Mouse (Mus musculus) liver, embryonic 14.5 days (tissue): Measurements from ENCODE around the gene Pradc1.

Experiments
- CTCF ChIP-seq: IDR thresholded peaks from 2 replicates; pipeline ENCODE4 v1.5.1; 2016; ENCODE audit warnings: antibody characterized with exemption, low read depth, control low read depth
- EP300 ChIP-seq: IDR thresholded peaks from 2 replicates; pipeline ENCODE4 v1.6.1; 2016; ENCODE audit warnings: antibody characterized with exemption, low read depth

DNA sequence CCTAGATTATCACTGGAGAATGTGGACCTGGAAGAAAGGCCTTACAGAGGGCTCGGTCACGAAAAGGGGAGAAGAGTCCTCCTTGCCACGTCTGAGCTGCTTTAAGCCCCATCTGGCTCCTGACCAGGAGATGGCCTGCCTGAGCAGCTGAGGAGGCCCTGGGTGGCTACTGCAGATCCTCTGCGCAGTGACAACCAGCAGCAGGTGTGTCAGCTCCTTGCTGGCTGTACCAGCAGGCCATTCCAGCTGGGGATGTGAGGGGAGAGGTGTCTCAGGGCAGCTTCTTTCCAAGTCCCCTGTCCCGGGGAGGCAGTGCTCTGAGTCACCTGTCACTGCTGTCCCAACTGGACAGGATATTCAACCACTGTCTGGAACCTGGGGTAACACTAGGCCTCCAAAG is 20.8 kb upstream of the Pradc1 start:
- TF ChIP-seq CTCF (no peak), EP300 (no peak)
